Mouse (Mus musculus): ENCODE results near the gene Agap1. TPM values are rescaled to one million over a fixed set of nuclear protein-coding genes. Genes with fewer than 3 reads are reported as not detected.

Gene Agap1
- polyA plus RNA-seq, 1 experiment from 2014 or later, result 24.6 TPM

- 90% methylated on average over 8 of the region's 8 CpGs for WGBS
Observed at GRCm38 (mm10) chr1:89884335-89884734, 429.7 kb downstream of the Agap1 start.

GRCm38 (mm10) chr1:89885696-89886095 is 431.1 kb downstream of the Agap1 start:
- no peak overlapping the region for H3K4me2 ChIP-seq (replicated peaks)
- H3K4me1 ChIP-seq, result peaks cover 12% of the 10 kb centered on the region
- 21% methylated on average over 4 of the region's 4 CpGs for WGBS
- H3K27ac ChIP-seq, result no peak overlapping the region
- ATAC-seq (ENCODE audit: insufficient number of reproducible peaks, insufficient read depth, low FRiP score, low TSS enrichment), result no peak; the same call in 1 of the 2 replicates
- H3K27me3 ChIP-seq, result no peaks in the 10 kb centered on the region; the same call in 1 of the 2 replicates
- no peaks in the 10 kb centered on the region for H3K9me3 ChIP-seq
- no peak overlapping the region for H3K4me3 ChIP-seq
- H3K36me3 ChIP-seq, result peaks cover 15% of the 10 kb centered on the region
- H3K9ac ChIP-seq, result no peak overlapping the region

More at GRCm38 (mm10) chr1:89884335-89884734, 429.7 kb downstream of the Agap1 start:
- Histone ChIP-seq H3K9ac (no peak overlapping the region), H3K27me3 (no peaks in the 10 kb centered on the region; the same call in 1 of the 2 replicates), H3K4me3 (no peak overlapping the region), H3K36me3 (peaks cover 10% of the 10 kb centered on the region), H3K4me2 (replicated peaks) (no peak overlapping the region), H3K27ac (no peak overlapping the region), H3K4me1 (peaks cover 17% of the 10 kb centered on the region), H3K9me3 (no peaks in the 10 kb centered on the region)
- no peak for ATAC-seq (ENCODE audit: insufficient number of reproducible peaks, insufficient read depth, low FRiP score, low TSS enrichment)

- no peaks in the 10 kb centered on the region for H3K27me3 ChIP-seq
- peaks cover 28% of the 10 kb centered on the region for H3K36me3 ChIP-seq
- no peaks in the 10 kb centered on the region for H3K9me3 ChIP-seq
- H3K27ac ChIP-seq, result no peak overlapping the region
- H3K4me1 ChIP-seq, result no peaks in the 10 kb centered on the region
- no peak for ATAC-seq (ENCODE audit: insufficient number of reproducible peaks, insufficient read depth, low FRiP score, low TSS enrichment)
- WGBS, result 89% methylated on average over 6 of the region's 6 CpGs
- no peak overlapping the region for H3K9ac ChIP-seq
- H3K4me3 ChIP-seq, result no peak overlapping the region
- no peak overlapping the region for H3K4me2 ChIP-seq (replicated peaks)
Observed at GRCm38 (mm10) chr1:89891400-89891799, 436.8 kb downstream of the Agap1 start.

- no peaks in the 10 kb centered on the region for H3K9me3 ChIP-seq
- no peaks in the 10 kb centered on the region for H3K27me3 ChIP-seq
- 56% methylated on average over 7 of the region's 7 CpGs for WGBS
- no peak for ATAC-seq (ENCODE audit: insufficient number of reproducible peaks, insufficient read depth, low FRiP score, low TSS enrichment)
- H3K27ac ChIP-seq, result no peak overlapping the region
- H3K9ac ChIP-seq, result no peak overlapping the region
- H3K4me1 ChIP-seq, result no peaks in the 10 kb centered on the region
- H3K36me3 ChIP-seq, result peaks cover 32% of the 10 kb centered on the region
- no peak overlapping the region for H3K4me2 ChIP-seq (replicated peaks)
- no peak overlapping the region for H3K4me3 ChIP-seq
Observed at GRCm38 (mm10) chr1:89892281-89892680, 437.7 kb downstream of the Agap1 start.

GRCm38 (mm10) chr1:89895801-89896200 is 441.2 kb downstream of the Agap1 start:
- ATAC-seq (ENCODE audit: insufficient number of reproducible peaks, insufficient read depth, low FRiP score, low TSS enrichment), result no peak
- Histone ChIP-seq H3K27me3 (no peaks in the 10 kb centered on the region), H3K4me3 (no peak overlapping the region), H3K27ac (no peak overlapping the region), H3K36me3 (peaks cover 17% of the 10 kb centered on the region), H3K9ac (no peak overlapping the region), H3K9me3 (no peaks in the 10 kb centered on the region), H3K4me1 (no peaks in the 10 kb centered on the region), H3K4me2 (replicated peaks) (no peak overlapping the region)
- 94% methylated on average over 5 of the region's 5 CpGs for WGBS

GRCm38 (mm10) chr1:89899036-89899435 is 444.4 kb downstream of the Agap1 start:
- no peak for ATAC-seq (ENCODE audit: insufficient number of reproducible peaks, insufficient read depth, low FRiP score, low TSS enrichment)
- H3K4me2 ChIP-seq (replicated peaks), result no peak overlapping the region
- no peaks in the 10 kb centered on the region for H3K27me3 ChIP-seq
- H3K4me3 ChIP-seq, result no peak overlapping the region
- 0 out of 2 replicates have a peak, but pooled peaks cover 14% of the 10 kb centered on the region for H3K36me3 ChIP-seq
- no peaks in the 10 kb centered on the region for H3K4me1 ChIP-seq
- no peak overlapping the region for H3K27ac ChIP-seq
- no peaks in the 10 kb centered on the region for H3K9me3 ChIP-seq
- WGBS, result 73% methylated on average over 2 of the region's 2 CpGs
- H3K9ac ChIP-seq, result no peak overlapping the region

- H3K27ac ChIP-seq, result no peak overlapping the region
- H3K4me1 ChIP-seq, result no peaks in the 10 kb centered on the region
- H3K4me2 ChIP-seq (replicated peaks), result no peak overlapping the region
- no peak overlapping the region for H3K9ac ChIP-seq
- no peaks in the 10 kb centered on the region for H3K9me3 ChIP-seq
- no peak for ATAC-seq (ENCODE audit: insufficient number of reproducible peaks, insufficient read depth, low FRiP score, low TSS enrichment)
- H3K4me3 ChIP-seq, result no peak overlapping the region
- WGBS, result 72% methylated on average over 11 of the region's 11 CpGs
- H3K36me3 ChIP-seq, result 0 out of 2 replicates have a peak, but pooled peaks cover 13% of the 10 kb centered on the region
- H3K27me3 ChIP-seq, result no peaks in the 10 kb centered on the region
Observed at GRCm38 (mm10) chr1:89899761-89900445, 445.3 kb downstream of the Agap1 start.

- H3K4me3 ChIP-seq, result no peak overlapping the region
- no peaks in the 10 kb centered on the region for H3K4me1 ChIP-seq
- H3K9ac ChIP-seq, result no peak overlapping the region
- H3K36me3 ChIP-seq, result 0 out of 2 replicates have a peak, but pooled peaks cover 4% of the 10 kb centered on the region
- H3K9me3 ChIP-seq, result no peaks in the 10 kb centered on the region
- H3K4me2 ChIP-seq (replicated peaks), result no peak overlapping the region
- 81% methylated on average over 4 of the region's 4 CpGs for WGBS
- H3K27ac ChIP-seq, result no peak overlapping the region
- no peaks in the 10 kb centered on the region for H3K27me3 ChIP-seq
- ATAC-seq (ENCODE audit: insufficient number of reproducible peaks, insufficient read depth, low FRiP score, low TSS enrichment), result no peak
Observed at GRCm38 (mm10) chr1:89901381-89901780, 446.8 kb downstream of the Agap1 start.

GRCm38 (mm10) chr1:89902236-89902635 is 447.6 kb downstream of the Agap1 start:
- Histone ChIP-seq H3K27ac (no peak overlapping the region), H3K27me3 (no peaks in the 10 kb centered on the region), H3K4me3 (no peak overlapping the region), H3K4me2 (replicated peaks) (no peak overlapping the region), H3K36me3 (no peaks in the 10 kb centered on the region), H3K9ac (no peak overlapping the region), H3K9me3 (no peaks in the 10 kb centered on the region), H3K4me1 (no peaks in the 10 kb centered on the region)
- WGBS, result 93% methylated on average over 2 of the region's 2 CpGs
- ATAC-seq (ENCODE audit: insufficient number of reproducible peaks, insufficient read depth, low FRiP score, low TSS enrichment), result no peak

- no peak overlapping the region for H3K4me3 ChIP-seq
- no peak overlapping the region for H3K9ac ChIP-seq
- no peaks in the 10 kb centered on the region for H3K27me3 ChIP-seq
- no peaks in the 10 kb centered on the region for H3K4me1 ChIP-seq
- H3K9me3 ChIP-seq, result no peaks in the 10 kb centered on the region
- no peak overlapping the region for H3K27ac ChIP-seq
- H3K36me3 ChIP-seq, result no peaks in the 10 kb centered on the region
- 89% methylated on average over 1 of the region's 1 CpGs for WGBS
- no peak overlapping the region for H3K4me2 ChIP-seq (replicated peaks)
- no peak for ATAC-seq (ENCODE audit: insufficient number of reproducible peaks, insufficient read depth, low FRiP score, low TSS enrichment)
Observed at GRCm38 (mm10) chr1:89902641-89903040, 448.0 kb downstream of the Agap1 start.

GRCm38 (mm10) chr1:89909796-89910195 is 455.2 kb downstream of the Agap1 start:
- WGBS, result 87% methylated on average over 8 of the region's 8 CpGs
- H3K4me2 ChIP-seq (replicated peaks), result no peak overlapping the region
- H3K4me3 ChIP-seq, result no peak overlapping the region
- no peak overlapping the region for H3K9ac ChIP-seq
- H3K27me3 ChIP-seq, result no peaks in the 10 kb centered on the region
- H3K9me3 ChIP-seq, result no peaks in the 10 kb centered on the region
- no peaks in the 10 kb centered on the region for H3K36me3 ChIP-seq
- ATAC-seq (ENCODE audit: insufficient number of reproducible peaks, insufficient read depth, low FRiP score, low TSS enrichment), result no peak
- H3K27ac ChIP-seq, result no peak overlapping the region
- 0 out of 2 replicates have a peak, but pooled peaks cover 3% of the 10 kb centered on the region for H3K4me1 ChIP-seq

GRCm38 (mm10) chr1:89912392-89912791 is 457.8 kb downstream of the Agap1 start:
- Histone ChIP-seq H3K36me3 (no peaks in the 10 kb centered on the region), H3K9ac (no peak overlapping the region), H3K27ac (no peak overlapping the region), H3K9me3 (no peaks in the 10 kb centered on the region), H3K4me3 (no peak overlapping the region), H3K27me3 (peaks cover 6% of the 10 kb centered on the region; the same call in 1 of the 2 replicates), H3K4me2 (replicated peaks) (no peak overlapping the region), H3K4me1 (0 out of 2 replicates have a peak, but pooled peaks cover 3% of the 10 kb centered on the region)
- 45% methylated on average over 5 of the region's 5 CpGs for WGBS
- no peak for ATAC-seq (ENCODE audit: insufficient number of reproducible peaks, insufficient read depth, low FRiP score, low TSS enrichment)

Measured in embryonic facial prominence, embryonic 12.5 days (tissue).